Mouse (Mus musculus) spleen, postnatal 14 days (tissue): ENCODE data around the gene Sirt7.

Experiments used
- DNase-seq, 2 experiments: peaks; one replicate each; pipeline ENCODE4 v3.0.0; 2021 to 2022; ENCODE audit warnings: low spot score in 2 of 2

Sirt7 gene

DNA sequence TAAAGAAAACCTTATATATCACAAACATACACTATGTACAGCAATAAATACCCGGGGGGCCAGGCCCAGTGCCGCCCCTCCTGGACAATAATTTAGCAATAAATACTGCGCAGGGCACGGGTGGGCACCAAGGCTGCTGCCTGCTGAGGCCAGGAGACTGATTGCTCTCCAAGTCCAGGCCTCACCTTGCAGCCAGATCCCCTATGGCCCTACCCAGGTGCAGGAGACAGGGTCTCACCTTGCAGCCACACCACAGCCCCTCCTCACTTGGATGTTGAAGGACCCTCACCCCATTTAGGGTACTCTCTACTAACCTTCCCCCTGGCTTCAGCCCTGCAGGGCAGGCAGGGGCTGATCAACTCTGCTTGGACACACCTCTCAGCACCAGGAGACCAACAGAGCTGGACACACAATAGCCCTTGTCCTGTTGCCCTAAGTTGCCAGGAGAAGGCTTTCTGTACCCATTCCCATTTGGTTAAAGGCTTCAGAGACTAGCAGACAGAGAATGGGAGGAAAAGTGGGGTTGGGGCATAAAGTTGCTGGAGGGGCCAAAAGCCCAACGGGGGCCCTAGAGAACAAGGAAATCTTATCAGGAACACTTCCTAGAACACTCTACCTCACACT is at the start of gene Sirt7:
Gene Sirt7 (minus strand): TSS at position 89 of the 624 bp plus-strand sequence.
- no peak for DNase-seq

GRCm38 (mm10) chr11:120673594-120674122 is 48.6 kb upstream of the Sirt7 start:
- no peak for DNase-seq

DNA sequence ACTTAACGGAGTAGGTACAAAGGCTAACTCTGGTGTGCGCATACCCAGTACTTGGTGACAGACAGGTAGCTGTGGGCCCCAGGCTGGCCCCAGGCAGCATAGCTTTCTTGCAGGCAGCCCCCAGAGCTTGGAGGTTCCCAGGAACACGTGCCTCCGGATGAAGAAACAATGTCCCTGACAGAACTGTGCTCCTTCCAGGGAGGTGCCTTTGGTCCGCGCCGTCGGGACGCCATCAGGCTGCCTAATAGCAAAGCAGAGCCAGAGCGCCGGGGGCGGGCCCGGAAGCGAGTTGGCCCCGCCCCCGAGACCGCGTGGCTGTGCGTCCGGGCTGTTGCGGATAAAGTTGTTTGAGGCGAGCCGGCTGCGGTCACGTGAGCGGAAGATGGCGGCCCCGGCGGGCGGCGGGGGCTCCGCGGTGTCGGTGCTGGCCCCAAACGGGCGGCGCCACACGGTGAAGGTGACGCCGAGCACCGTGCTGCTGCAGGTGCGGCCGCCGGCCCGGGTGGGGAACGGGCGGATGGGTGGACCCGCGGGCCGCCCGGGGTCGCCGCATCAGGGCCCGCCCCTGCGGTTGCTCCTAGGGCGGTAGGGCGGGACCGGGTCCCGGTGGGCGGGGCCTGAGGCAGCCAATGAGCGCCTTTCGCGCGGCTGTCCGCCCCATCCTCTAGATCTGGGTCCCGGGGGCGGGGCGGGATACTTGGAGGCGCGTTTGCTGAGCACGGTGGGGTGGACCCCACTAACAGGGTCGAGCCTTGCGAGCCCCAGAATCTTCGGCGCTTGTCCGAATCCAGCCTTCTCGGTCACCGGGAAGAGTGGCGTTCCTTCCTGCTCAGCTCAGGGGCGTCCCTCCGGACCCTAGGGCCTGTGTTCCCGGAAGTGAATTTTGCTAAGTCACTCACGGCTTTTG is 47.9 kb upstream of the Sirt7 start, which contains the start of gene Aspscr1:
Gene Aspscr1 (plus strand): TSS at position 287 of the 907 bp plus-strand sequence.
- peak; percentile 93 to 94 for DNase-seq

GRCm38 (mm10) chr11:120666617-120667016 is 41.6 kb upstream of the Sirt7 start:
- no peak for DNase-seq

DNA sequence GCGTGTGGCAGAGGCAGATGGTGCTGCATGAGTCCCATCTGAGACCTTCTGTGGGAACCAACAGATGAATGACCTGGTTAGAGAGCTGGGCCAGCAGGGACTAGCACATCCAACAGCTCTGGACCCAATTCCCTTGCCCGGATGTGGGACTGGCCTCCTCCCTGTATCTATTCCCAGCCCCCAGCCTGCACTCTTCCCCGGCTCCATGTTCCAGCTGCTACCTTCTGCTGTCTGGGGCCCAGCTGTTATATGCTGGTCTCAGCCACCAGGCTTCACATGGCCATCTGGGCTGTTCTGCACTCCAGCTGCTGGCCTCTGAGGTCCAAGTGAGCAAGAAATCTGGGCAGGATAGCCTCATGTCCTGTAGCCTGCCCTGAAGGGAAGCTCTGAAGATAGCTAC is 40.4 kb upstream of the Sirt7 start:
- DNase-seq: no peak

DNA sequence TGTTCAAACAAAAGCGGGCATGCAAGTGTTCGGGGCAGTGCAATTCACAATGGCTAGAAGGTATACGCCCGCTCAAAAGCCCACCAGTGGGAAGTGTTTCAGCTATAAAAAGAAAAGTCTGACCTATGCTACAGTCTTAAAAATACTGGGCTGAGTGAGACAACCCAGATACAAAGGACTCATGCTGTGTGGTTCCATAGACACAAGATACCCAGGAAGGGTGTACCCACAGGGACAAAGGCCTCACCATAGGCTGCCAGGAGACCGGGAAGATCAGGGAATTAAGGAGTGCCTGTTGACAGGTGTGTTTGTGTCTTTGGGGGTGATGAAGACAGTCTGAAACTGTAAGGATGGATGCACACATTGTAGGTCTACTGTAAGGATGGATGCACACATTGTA is 38.7 kb upstream of the Sirt7 start:
- no peak for DNase-seq

DNA sequence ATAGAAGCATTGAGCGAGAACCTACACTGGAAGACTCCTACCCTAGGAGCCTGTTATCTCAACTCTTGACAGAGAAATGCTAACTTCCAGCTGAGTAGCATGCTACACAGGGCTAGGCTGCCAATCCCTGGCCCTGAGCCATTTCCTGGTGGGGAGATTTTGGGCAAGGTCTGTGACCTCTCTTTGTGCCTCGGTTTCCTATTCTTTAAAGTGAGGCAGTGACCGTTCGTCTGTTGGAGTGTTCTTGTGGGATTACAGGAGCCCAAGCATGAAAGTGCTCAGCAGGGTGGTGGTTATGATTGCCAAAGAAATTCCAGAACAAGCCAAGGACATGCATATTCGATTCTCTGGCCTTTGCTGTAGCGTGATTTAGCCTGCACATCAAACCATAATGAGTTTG is 37.7 kb upstream of the Sirt7 start:
- no peak for DNase-seq

DNA sequence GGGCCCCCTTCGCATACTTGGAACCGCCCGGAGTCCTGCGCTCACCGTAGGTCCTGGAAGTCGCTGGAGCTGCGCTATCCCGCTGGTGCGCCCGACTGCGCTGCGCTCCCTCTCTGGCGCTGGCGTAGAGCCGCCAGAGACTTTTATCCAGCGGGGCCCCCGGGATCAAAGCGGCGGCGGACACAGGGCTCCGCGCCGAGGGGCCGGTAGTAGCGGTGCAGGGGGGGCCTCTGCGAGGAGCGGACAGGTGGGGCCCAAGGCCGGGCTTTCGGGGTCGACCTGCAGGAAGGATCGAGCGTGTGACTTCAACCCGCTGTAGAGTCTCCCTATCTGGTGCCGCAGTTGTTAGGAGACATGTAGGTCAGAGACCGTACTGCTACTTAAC is 36.0 kb upstream of the Sirt7 start, which contains the start of gene Notum:
Gene Notum (minus strand): TSS at position 100 of the 385 bp plus-strand sequence.
- DNase-seq: no peak

DNA sequence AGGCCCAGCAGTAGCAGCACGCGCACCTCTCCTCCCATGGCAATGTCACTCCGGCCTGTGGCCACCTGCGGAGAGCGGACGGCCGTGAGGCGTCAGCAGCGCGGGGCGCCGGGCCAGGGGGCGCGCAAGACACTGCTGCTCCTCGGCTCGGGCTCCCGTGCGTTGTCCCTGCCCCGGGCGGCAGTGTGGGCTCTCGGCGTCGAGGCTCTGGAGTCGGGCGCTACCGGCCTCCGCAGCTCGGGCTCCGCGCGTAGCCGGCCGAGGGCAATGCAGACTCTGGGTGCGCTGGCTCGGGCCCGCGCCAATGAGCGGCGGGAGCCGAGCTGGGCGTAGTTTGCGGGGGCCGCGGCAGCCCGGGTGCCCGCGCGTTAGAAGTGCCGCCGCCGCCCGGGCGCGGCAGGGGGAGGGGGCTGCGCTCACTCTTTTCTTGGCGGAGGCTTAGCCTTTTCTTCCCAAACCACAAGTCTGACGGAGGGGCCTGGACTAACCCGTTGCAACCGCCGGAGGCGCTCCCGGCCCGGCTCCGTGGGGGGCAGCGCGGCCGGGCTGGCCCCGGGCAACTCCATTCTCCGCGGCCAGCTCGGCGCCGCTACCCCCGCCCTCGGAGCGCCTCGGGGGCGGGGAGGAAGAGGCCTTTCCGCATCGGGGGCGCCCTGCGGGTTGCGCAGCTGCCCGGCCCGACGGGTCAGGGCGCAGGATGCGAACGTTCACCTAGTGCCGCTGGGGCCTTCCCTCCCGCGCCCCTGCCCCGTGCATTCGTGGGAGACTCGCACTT is 35.4 kb upstream of the Sirt7 start:
- DNase-seq: no peak

DNA sequence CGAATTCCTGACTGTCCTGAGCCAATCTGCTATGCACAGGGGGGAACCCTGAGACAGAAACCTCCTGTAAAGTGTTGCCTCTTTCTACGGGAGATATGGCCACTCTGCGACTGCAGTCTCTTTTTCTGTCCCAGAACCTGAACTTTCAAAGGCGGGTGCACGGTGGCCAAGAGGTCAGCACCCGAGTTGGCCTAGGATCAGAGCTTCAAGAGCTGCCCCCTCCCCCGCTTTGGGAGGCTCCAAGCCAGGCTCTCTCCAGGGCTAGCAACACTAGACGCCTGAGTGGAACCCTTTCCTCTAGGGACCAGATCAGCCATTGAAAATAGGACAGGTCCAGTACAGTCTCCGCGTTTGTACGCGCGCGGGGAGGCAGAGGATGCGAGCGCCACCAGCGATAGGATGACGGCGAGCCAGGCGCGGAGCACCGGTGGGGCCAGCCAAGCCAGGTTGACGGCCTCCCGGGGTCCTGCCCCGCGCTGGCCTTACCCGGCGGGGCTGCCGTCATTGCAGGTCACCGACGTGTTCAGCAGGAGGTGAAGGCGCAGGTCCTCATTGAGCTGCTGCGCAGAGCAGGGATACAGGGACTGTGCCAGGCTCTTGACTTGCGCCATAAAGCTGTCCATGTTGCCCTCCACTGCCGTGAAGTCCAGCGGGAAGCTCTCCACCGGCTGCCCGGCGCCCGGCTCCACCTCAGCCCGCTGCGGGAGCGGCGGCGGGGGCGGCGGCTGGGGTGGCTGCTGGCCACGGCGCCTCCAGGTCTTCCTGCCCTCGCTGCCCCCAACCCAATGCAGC is 34.7 kb upstream of the Sirt7 start:
- no peak for DNase-seq

GRCm38 (mm10) chr11:120658876-120659410 is 33.9 kb upstream of the Sirt7 start:
- DNase-seq: peak; percentile 54 to 73

DNA sequence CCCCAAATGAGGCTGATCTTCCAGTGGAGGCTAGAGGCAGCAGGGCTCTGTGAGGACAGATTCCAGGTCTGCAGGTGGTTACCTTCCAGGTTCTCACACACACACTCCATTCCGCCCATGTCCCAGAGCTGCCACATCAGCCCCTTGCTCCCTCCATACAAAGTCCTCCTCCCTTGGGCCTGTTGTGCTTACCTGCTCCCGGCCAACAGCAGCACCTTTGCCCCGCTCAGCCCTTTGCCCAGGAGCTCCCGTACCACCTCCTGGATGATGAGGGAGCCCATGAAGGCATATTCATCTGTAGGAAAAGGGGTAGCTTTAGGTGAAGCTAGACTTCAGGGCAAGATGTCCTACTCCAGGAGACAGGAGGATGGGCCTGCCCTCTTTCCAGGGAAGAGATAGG is 32.3 kb upstream of the Sirt7 start:
- DNase-seq: no peak

DNA sequence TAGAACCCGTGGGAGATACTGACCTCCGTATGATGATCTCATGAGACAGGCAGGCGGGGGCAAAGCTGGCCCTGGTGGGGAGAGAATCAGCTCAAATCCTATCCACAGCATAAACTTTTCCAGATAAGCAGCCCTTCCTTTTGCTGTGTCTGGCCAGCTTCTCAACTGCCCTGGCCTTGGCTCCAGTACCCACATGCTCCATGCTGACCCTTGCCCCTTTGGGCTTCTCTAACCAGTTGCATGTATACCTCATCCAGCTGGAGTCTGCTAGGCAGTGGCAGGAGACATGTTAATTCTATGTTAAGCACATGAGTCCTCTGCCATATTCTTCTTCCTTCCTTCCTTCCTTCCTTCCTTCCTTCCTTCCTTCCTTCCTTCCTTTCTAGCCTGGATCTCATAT is 29.7 kb upstream of the Sirt7 start:
- DNase-seq: no peak

GRCm38 (mm10) chr11:120651872-120652271 is 26.8 kb upstream of the Sirt7 start:
- DNase-seq: no peak

GRCm38 (mm10) chr11:120648001-120648476 is 23.0 kb upstream of the Sirt7 start, which contains the start of gene Myadml2:
TSS of gene Myadml2 (minus strand) at chr11:120648158.
- DNase-seq: no peak

DNA sequence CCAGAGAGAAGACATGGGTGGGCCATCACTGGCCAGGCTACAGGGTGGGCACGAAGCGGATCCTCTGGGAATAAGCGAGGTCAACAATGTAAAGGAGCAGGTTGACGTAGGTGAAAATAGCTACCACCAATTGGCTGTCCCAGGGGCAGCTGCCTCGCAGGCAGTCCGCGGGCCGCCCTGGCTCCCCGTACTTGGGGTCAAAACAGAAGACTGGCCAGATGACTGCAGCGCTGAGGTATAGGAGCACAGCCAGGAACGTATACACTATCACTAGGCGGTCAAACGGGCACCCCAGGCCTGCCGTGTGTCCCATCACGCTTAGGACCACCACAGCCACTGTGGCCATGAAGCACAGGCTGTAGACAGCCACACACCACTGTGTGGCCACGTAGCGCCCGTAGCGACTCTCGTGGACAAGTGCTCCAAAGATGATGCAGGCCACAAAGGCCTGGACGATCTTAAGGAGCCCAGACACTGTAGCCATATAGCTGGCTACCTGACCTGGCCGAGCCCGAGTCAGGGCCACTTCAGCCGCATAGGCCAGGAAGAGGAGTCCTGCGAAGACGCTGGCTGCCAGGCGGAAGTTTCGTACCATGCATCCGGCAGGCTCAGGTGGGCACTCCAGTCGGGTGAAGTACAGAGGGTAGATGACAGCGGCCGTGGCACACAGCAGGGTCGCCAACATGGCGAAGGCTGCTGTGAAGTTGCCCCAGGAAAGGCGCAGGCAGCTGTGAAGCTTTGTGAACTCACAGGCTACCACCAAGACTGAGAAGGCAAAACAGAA is 22.2 kb upstream of the Sirt7 start:
- DNase-seq: no peak

- peak; percentile 89 to 90 for DNase-seq
Measured at GRCm38 (mm10) chr11:120643601-120643987, 18.6 kb upstream of the Sirt7 start, which contains the start of gene Pycr1. TSS of gene Pycr1 (minus strand) at chr11:120643769.

GRCm38 (mm10) chr11:120642939-120643600 is 18.0 kb upstream of the Sirt7 start:
- no peak for DNase-seq

- no peak for DNase-seq
Measured at GRCm38 (mm10) chr11:120641869-120642268, 16.8 kb upstream of the Sirt7 start.
